ENCODE assay signal across 16 mouse cellular contexts in genomic region chr16:14252877-14253276, GRCm38 (mm10). TPM values are rescaled to one million over a fixed set of nuclear protein-coding genes. Genes with fewer than 3 reads are reported as not detected.
"Had no signal": no experiment of that assay in that cellular context is flagged by ENCODE, and none has a peak within 500 bp of the region (broad histone marks: within the 10 kb centered on the region; RNA-seq: fewer than 3 reads in every experiment).

No protein-coding gene starts in this region.

- H3K4me2 ChIP-seq: lung, embryonic 14.5 days; midbrain, embryonic 12.5 days; neural tube, embryonic 12.5 days; stomach, embryonic 15.5 days had no signal

- H3K27me3 ChIP-seq: midbrain, embryonic 12.5 days; neural tube, embryonic 12.5 days; stomach, embryonic 15.5 days had no signal

- H3K4me1 ChIP-seq: midbrain, embryonic 10.5 days; midbrain, embryonic 12.5 days; neural tube, embryonic 12.5 days; stomach, embryonic 15.5 days had no signal

- H3K9me3 ChIP-seq: midbrain, embryonic 10.5 days; midbrain, embryonic 12.5 days; neural tube, embryonic 12.5 days; stomach, embryonic 15.5 days had no signal

- H3K9ac ChIP-seq: lung, embryonic 14.5 days; midbrain, embryonic 12.5 days; neural tube, embryonic 12.5 days; stomach, embryonic 15.5 days had no signal

- H3K4me3 ChIP-seq: midbrain, embryonic 10.5 days; midbrain, embryonic 12.5 days; neural tube, embryonic 12.5 days; stomach, embryonic 15.5 days had no signal

- DNase-seq: lung, adult 18-20 months; lung, embryonic 14.5 days; lung, postnatal 4 days; midbrain, embryonic 14.5 days; right cerebral cortex, postnatal 14 days; thymus, adult 2 months; thymus, postnatal 25 days; thymus, postnatal 4 days had no signal

- H3K27ac ChIP-seq: midbrain, embryonic 10.5 days; midbrain, embryonic 12.5 days; neural tube, embryonic 12.5 days; stomach, embryonic 15.5 days; stomach, postnatal 0 days had no signal

- H3K36me3 ChIP-seq: midbrain, embryonic 10.5 days; midbrain, embryonic 12.5 days; neural tube, embryonic 12.5 days; stomach, embryonic 15.5 days had no signal

RNA-seq across cellular contexts. Expression of gene Myh11, which starts 38.3 kb away (rescaled TPM):
- total RNA-seq: megakaryocyte, adult 5-6 weeks; monocyte, adult 5-6 weeks; neutrophil, adult 5-6 weeks had no signal
